Mouse (Mus musculus): ENCODE results near the gene Csnk1g2. TPM values are rescaled to one million over a fixed set of nuclear protein-coding genes. Genes with fewer than 3 reads are reported as not detected.

Csnk1g2 gene
- polyA plus RNA-seq (2015; fragmentation: Nextera tagmentation; extraction: Ambion mirVana): 67.7 and 75.0 TPM in 2 replicates

GRCm38 (mm10) chr10:80622661-80623456 is at the start of gene Csnk1g2:
TSS of gene Csnk1g2 (plus strand) at chr10:80622838.

GRCm38 (mm10) chr10:80577195-80578130 is 45.2 kb upstream of the Csnk1g2 start, which contains the start of gene Klf16:
TSS of gene Klf16 (minus strand) at chr10:80577321.

GRCm38 (mm10) chr10:80589879-80590854 is 32.5 kb upstream of the Csnk1g2 start, which contains the start of gene Abhd17a:
TSS of gene Abhd17a (minus strand) at chr10:80590341.

DNA sequence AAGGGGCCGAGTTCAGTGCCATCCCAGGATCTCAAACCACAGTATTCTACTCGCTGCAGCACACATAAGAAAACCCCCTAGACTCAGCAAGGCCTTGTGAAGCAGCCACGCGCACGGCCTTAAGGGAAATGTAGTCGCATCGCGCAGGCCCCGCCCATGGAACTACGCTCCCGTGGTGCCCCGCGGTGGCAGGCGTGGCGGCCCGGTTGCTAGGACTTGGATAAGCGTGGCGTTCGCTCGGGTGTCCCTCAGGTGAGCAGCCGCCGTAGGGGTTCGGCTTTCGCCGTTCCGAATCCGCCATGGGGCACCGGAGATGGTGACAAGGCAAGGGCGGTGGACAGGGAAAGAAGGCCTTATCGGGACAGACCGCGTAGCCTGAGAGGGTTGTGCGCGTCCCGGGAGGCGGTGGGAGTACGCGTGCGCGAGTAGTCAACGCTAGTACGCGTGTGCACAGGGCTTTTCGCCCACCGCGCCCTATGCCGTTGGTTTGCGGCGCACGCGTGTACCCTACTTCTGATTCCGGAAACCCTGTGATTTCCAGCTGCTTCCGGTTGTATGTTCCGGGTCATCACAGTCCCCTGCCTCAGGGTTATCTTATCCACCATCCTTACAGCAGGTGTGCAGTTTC is 19.8 kb upstream of the Csnk1g2 start, which contains the start of the genes Scamp4 and Adat3:
TSS of gene Scamp4 (plus strand) at position 175 of the 628 bp plus-strand sequence.
TSS of gene Adat3 (plus strand) at position 183 of the 628 bp plus-strand sequence.

GRCm38 (mm10) chr10:80605721-80606120 is 16.9 kb upstream of the Csnk1g2 start, which contains the start of gene Gm49322:
TSS of gene Gm49322 (plus strand) at chr10:80606021.

DNA sequence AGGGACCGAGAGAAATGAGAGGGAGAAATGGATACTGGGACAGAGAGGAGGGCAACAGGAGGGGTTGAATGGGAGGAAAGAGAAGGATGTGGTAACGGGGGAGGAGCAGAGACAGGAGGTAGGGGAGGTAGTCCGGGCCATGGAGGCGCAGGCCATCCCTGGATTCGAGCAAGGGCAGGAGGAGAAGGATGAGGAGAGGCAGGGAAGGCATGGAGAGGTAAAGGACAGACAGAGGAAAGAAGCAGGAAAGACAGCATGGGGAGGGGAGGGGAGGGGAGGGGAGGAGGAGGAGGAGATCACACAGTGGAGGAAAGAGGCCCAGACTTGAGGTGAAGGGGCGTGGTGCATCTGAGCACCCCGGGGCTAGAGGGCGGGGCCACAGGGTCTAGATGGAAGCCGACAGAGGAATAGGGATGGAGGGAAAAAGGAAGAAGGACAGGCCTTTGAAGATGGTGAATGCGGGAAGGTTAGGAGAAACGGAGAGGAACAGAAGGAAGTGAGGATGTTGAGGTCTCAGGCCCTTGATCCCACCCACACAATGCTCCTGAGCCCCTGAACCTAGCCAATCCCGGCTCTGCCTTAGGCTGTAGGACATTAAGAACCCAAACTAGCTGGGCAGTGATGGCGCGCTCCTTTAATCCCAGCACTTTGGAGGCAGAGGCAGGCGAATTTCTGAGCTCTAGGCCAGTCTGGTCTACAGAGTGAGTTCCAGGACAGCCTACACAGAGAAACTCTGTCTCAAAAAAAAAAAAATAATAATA is 34.4 kb downstream of the Csnk1g2 start, which contains the start of gene Btbd2:
TSS of gene Btbd2 (minus strand) at position 209 of the 761 bp plus-strand sequence.

DNA sequence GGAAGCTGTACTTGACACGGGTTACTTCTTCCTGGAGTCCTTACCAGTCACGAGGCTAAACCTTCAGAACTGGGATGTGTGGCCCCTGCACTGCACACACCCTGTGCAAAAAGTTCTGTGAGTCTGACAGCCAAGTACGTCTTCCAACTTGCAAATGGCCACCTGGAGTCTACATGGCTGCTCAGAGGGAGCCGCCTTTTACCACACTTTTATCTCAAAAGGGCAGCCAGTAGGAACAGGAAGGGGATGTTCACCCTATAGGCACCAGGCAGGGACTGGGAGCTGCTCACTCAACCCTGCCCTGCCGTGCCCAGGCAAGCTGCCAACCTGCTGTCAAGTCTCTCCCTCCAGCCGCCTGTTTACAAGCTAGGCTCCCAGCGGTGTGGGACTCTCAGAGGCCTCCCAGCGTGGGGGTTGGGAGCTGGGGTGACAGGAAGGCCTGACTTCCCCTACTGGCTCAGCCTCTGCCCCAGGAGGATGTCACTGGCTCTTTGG is 55.4 kb downstream of the Csnk1g2 start, which contains the start of gene Mknk2:
TSS of gene Mknk2 (minus strand) at position 171 of the 495 bp plus-strand sequence.

Other genes starting within 250 kb of the Csnk1g2 start
- gene Mex3d, start 235.2 kb upstream of the Csnk1g2 start, polyA plus RNA-seq (2015; fragmentation: Nextera tagmentation; extraction: Ambion mirVana): 2.8 TPM in 2 replicates
- 57.4 and 67.9 TPM in 2 replicates for gene Mbd3, start 223.3 kb upstream of the Csnk1g2 start, polyA plus RNA-seq (2015; fragmentation: Nextera tagmentation; extraction: Ambion mirVana)
- 586 and 595 TPM in 2 replicates for gene Uqcr11, start 216.0 kb upstream of the Csnk1g2 start, polyA plus RNA-seq (2015; fragmentation: Nextera tagmentation; extraction: Ambion mirVana)
- 82.3 and 82.6 TPM in 2 replicates for gene Tcf3, start 189.2 kb upstream of the Csnk1g2 start, polyA plus RNA-seq (2015; fragmentation: Nextera tagmentation; extraction: Ambion mirVana)
- gene Onecut3, start 128.0 kb upstream of the Csnk1g2 start, polyA plus RNA-seq (2015; fragmentation: Nextera tagmentation; extraction: Ambion mirVana): not detected in 2 replicates
- 0.12 and 0.22 TPM in 2 replicates for gene Atp8b3, start 83.7 kb upstream of the Csnk1g2 start, polyA plus RNA-seq (2015; fragmentation: Nextera tagmentation; extraction: Ambion mirVana)
- 13.4 and 14.4 TPM in 2 replicates for gene Rexo1, start 61.3 kb upstream of the Csnk1g2 start, polyA plus RNA-seq (2015; fragmentation: Nextera tagmentation; extraction: Ambion mirVana)
- 16.4 and 16.8 TPM in 2 replicates for gene Klf16, start 45.5 kb upstream of the Csnk1g2 start, polyA plus RNA-seq (2015; fragmentation: Nextera tagmentation; extraction: Ambion mirVana)
- 69.6 and 77.5 TPM in 2 replicates for gene Abhd17a, start 32.5 kb upstream of the Csnk1g2 start, polyA plus RNA-seq (2015; fragmentation: Nextera tagmentation; extraction: Ambion mirVana)
- 39.0 and 42.3 TPM in 2 replicates for gene Scamp4, start 20.0 kb upstream of the Csnk1g2 start, polyA plus RNA-seq (2015; fragmentation: Nextera tagmentation; extraction: Ambion mirVana)
- gene Adat3, start 20.0 kb upstream of the Csnk1g2 start, polyA plus RNA-seq (2015; fragmentation: Nextera tagmentation; extraction: Ambion mirVana): 5.7 and 6.3 TPM in 2 replicates
- gene Gm49322, start 16.8 kb upstream of the Csnk1g2 start, polyA plus RNA-seq (2015; fragmentation: Nextera tagmentation; extraction: Ambion mirVana): 0.82 and 1.6 TPM in 2 replicates
- gene Btbd2, start 34.2 kb downstream of the Csnk1g2 start, polyA plus RNA-seq (2015; fragmentation: Nextera tagmentation; extraction: Ambion mirVana): 16.3 and 18.7 TPM in 2 replicates
- 108 and 112 TPM in 2 replicates for gene Mknk2, start 55.3 kb downstream of the Csnk1g2 start, polyA plus RNA-seq (2015; fragmentation: Nextera tagmentation; extraction: Ambion mirVana)
- 27.5 and 34.4 TPM in 2 replicates for gene Mob3a, start 79.1 kb downstream of the Csnk1g2 start, polyA plus RNA-seq (2015; fragmentation: Nextera tagmentation; extraction: Ambion mirVana)
- 12.1 and 16.9 TPM in 2 replicates for gene Izumo4, start 79.3 kb downstream of the Csnk1g2 start, polyA plus RNA-seq (2015; fragmentation: Nextera tagmentation; extraction: Ambion mirVana)
- gene Ap3d1, start 119.4 kb downstream of the Csnk1g2 start, polyA plus RNA-seq (2015; fragmentation: Nextera tagmentation; extraction: Ambion mirVana): 24.1 and 30.9 TPM in 2 replicates
- 10.4 and 11.4 TPM in 2 replicates for gene Dot1l, start 132.4 kb downstream of the Csnk1g2 start, polyA plus RNA-seq (2015; fragmentation: Nextera tagmentation; extraction: Ambion mirVana)
- gene Sf3a2, start 175.4 kb downstream of the Csnk1g2 start, polyA plus RNA-seq (2015; fragmentation: Nextera tagmentation; extraction: Ambion mirVana): 43.1 and 44.2 TPM in 2 replicates
- gene Plekhj1, start 175.8 kb downstream of the Csnk1g2 start, polyA plus RNA-seq (2015; fragmentation: Nextera tagmentation; extraction: Ambion mirVana): 91.0 and 101 TPM in 2 replicates
- 0.07 TPM in 1 of 2 replicates, not detected in the other for gene Amh, start 182.4 kb downstream of the Csnk1g2 start, polyA plus RNA-seq (2015; fragmentation: Nextera tagmentation; extraction: Ambion mirVana)
- 0.13 and 0.29 TPM in 2 replicates for gene Jsrp1, start 190.7 kb downstream of the Csnk1g2 start, polyA plus RNA-seq (2015; fragmentation: Nextera tagmentation; extraction: Ambion mirVana)
- 1,694 and 1,746 TPM in 2 replicates for gene Oaz1, start 203.8 kb downstream of the Csnk1g2 start, polyA plus RNA-seq (2015; fragmentation: Nextera tagmentation; extraction: Ambion mirVana)
- gene Lingo3, start 221.2 kb downstream of the Csnk1g2 start, polyA plus RNA-seq (2015; fragmentation: Nextera tagmentation; extraction: Ambion mirVana): 0.24 TPM in 1 of 2 replicates, not detected in the other
- gene Lsm7, start 232.4 kb downstream of the Csnk1g2 start, polyA plus RNA-seq (2015; fragmentation: Nextera tagmentation; extraction: Ambion mirVana): 245 and 270 TPM in 2 replicates
- 70.4 and 75.6 TPM in 2 replicates for gene Sppl2b, start 232.4 kb downstream of the Csnk1g2 start, polyA plus RNA-seq (2015; fragmentation: Nextera tagmentation; extraction: Ambion mirVana)
- 0.08 TPM in 1 of 2 replicates, not detected in the other for gene Tmprss9, start 249.0 kb downstream of the Csnk1g2 start, polyA plus RNA-seq (2015; fragmentation: Nextera tagmentation; extraction: Ambion mirVana)

All from spleen, postnatal 0 days (tissue).